Mouse (Mus musculus): ENCODE results near the gene Pde4b.

The Pde4b gene

DNA sequence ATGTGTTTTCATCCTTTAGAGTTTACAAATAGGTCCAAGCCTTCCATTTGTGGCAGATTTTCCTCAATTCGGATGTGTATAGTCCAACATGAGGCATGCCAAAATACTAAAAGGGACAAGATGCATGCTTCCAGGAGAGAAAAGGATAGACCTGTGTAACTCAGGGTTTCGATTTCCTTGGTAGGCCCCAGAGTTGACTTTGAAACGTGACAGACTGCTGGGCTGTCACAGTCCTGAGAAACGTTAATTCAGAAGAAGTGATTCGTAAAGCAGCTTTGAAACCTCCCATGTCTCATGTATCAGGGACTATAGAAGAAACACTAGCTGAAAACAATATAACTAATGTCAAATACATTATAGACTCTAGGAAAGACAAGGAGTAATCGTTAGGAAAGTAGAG lies 495.6 kb downstream of the Pde4b start:
- no peak for DNase-seq

DNA sequence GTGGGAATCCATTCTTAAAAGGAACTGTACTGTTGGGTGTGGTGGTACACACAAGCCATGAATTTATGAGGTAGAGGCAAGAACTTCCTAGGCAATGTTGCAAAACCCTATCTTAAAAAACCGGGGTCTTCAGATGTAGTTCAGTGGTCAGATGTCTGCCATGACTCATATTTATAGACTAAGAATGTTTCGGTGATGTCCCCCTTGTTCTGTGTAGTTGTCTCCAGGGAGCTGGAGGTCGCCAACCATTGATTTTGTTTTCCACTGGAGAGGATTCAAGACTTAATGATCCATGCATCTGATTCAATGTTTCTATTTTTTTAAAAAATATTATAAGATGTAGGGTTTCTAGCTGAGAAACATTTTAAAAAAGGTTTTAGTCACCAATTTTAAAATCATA lies 496.1 kb downstream of the Pde4b start:
- no peak for DNase-seq

DNA sequence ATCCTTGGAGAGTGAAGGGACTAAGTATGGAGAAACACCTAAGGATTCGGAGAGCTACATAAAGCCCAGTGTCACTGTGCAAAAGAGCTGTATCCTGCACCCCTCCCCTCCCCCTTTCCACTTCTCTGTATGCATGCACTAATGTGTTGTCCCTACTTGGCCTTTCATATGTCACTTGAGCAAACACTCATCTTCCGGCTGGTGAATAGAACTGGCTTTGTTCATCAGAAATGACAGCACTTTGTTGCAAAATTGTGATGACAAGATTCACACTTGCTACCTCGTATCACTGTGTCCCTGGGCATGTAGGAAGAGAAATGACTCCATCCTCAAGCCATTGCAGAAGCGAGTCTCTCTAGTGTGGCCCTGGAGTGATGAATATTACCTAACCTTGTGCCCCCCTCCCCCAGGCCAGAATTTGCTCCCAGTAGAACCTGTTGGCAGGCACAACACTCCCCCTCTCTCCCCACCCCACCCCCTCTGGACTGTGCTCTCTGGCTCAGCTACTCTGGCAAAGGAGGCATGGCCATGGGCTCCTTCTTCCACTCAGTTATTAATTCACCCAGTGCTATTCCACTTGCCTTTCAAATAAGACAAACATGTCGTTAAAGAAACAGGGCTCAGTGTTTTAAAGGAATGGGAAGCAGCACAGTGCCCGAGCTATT lies 497.4 kb downstream of the Pde4b start:
- DNase-seq, result no peak

DNA sequence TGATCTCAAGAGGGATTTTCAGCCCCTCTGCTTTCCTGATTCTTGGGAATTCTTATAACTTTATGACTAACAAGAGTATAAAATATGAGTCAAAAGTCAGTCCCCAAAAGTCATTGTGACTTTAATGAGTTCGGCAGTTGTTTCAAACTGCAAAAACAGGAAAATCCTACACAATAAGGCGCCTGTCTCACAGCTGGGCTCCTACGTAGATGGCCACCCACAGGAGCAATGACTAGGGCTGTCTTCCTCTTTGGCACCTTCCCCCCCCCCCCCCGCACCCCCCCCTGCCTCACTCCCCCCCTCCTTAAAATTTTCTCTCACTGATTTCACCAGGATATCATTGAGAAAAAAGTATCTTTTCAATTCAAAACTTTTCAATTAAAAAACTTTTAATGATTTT lies 498.2 kb downstream of the Pde4b start:
- DNase-seq, result no peak

DNA sequence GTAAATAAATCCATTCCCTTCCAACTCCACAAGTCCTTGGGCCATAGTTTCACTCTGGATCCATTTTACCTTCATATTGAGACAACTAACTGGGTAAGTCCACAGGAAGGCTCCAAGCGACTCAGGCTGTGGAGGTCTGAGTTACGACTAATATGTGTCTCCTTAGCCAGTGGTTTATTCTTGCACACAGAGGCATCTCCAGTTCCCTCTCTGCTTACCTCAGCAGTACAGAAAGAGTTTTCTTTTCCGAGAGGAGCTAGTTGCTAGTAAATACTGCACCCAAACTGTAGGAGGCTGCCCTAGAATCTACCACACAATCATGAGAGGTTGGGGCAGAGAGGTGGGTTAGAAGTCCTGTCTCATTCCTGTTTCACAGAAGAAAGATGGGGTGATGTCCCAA lies 499.4 kb downstream of the Pde4b start:
- no peak for DNase-seq

DNA sequence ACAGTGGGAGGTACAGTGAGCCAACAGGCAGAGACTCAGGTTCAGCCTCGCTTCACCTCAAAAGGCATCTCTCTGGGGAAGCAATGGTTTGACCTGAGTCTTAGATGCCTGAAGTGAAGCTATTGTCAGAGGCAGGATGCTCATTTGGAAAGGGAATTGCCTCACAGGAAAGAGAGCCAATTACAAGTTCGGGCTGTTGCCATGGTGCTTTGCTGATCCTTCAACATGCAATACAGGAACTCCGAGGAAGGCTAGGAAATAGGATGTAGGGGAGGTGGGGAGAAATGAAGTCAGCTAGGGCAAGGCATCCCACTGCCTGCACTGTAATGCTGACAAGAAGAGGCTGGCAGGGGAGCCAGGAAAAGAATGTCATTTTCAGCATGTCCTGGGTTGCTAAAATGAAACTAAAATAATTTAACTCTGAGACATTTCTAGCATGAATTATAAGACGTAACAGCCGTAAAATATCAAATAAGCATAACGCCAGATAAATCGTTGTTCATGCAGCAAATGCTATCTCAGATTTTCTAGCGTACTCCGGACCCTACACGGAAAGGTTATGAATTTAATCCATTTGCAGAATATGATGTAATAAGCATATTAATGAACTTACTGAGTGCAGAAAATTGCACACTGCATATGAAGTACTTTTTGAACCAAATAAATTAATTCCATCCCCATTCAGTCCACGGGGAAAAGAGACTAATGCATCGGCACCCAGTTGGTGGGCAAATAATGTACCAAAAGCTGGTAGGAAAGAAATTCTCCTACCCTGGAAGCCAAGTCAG lies 501.5 kb downstream of the Pde4b start:
- no peak for DNase-seq

DNA sequence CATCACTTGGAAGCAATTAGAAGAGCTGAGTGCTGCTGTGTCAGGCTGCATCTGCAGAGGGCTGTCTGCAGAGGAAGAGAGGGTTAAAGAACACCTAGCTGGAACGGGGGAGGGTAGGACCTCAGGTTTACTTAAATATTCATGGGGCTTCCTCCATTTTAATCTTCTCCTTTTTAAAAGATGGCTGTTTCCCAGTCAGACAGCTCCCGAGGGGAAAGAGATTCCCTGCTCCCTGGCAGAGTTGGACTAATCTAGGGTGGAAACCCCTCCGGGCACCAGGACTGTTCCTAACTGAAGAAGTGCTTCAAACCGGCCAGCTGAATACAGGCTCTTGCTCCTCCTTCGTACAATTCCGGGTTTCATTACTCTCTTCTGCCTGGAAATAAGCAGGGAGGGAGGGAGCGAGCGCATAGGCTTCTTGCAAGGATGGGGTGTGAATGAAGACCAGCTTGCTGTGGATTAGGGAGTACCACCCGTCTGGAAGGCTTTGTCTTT lies 502.2 kb downstream of the Pde4b start:
- no peak for DNase-seq

DNA sequence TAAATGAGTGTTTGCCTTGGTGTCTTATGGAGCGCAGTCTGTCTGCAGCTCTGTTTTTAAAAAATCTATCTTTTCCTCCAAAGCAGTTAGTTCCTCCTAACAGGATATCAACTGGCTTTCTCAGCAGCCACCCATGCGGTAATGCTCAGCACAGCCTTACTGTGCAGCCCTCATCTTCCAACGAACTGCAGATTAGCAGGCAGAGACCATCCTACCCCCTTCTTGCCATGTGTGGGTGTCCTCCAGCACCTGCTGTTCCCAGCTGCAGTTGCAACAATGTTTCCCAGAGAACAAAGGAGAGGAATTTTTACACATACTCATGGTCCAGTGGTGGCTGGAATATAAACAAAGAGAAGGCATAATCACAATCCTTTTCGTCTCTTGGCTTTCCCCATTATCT lies 504.5 kb downstream of the Pde4b start:
- DNase-seq, result no peak

DNA sequence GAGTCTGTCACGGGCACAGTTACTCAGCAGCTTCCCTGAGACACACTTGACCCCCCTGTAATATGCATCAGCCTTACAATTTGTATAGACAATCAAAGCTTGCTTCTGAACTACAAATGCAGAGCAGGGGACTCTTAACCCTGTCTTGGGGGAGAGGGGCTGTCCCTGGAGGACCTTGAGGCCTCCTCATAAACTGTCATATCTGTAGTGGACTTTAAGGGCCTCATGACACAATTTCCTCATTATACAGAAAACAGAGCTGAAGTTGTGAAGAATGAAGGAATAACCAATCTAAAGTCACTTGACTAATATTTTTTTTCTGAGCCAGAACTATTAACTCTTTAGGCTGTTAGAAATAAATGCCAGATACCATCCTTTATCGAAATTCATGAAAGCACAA lies 505.2 kb downstream of the Pde4b start:
- DNase-seq, result no peak

DNA sequence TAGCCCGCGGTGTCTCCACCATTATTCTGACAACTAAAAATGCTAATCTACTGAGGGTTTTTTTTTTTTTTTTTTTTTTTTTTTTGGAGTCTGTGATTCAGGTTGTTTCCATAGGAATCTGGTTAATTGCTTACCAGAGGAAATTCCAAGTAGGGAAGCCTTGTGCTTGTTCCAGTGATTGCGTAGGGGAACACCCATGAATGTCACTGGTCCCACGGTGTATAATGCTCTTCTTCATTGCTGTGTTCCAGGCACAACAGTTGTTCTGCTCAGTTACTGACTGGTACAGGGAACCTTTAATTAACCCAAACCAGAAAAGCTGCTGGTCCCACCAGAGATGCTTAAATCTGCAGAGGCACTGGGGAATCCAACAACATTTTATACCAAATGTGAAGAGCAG lies 506.3 kb downstream of the Pde4b start:
- DNase-seq, result no peak

DNA sequence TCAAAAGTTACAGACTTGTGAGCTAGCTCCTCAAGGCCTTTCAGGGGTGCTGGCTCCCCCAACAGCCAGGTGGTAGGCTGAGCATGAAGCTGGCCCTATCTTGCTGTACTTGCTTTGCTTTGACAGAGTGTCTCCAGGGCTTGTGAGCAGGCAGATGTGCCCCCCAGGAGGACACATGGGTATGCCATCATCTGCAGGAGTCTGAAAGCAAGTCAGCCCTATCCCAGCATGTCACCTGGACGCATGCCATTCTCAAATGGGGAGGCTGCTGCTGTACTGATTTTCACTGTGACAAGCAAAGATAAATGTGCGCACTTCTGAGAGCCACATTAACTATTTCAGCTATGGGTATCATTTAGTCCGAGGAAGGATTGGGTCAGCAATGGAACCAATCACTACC lies 507.2 kb downstream of the Pde4b start:
- DNase-seq, result no peak

DNA sequence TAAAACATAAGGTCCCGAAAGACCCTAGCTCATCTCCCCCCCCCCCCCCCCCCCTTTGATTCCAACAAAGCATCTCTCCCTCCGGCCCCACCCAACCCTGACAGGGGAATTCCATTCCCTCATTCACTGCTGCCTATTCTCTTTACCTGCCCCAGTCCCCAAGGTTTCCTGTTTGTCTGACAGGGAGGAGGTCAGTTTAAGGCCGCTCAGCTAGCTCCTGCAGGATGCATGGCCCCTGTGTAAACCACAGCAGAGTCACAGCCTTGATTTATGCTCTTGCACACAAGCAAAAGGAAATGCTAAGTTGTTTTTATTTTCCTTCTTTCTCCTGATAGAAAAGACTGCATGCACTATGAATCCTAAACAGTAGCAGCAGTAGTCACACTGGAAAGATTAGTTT lies 516.6 kb downstream of the Pde4b start:
- no peak for DNase-seq

DNA sequence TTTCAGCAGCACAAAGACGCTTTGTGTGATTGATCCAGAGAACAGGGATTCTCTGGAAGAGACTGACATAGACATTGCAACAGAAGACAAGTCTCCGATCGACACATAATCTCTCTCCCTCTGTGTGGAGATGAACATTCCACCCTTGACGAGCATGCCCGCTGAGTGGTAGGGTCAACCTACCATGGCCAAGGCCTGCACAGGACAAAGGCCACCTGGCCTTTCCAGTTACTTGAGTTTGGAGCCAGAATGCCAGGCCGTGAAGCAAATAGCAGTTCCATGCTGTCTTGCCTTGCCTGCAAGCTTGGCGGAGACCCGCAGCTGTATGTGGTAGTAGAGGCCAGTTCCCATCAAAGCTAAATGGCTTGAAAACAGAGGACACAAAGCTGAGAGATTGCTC lies 517.9 kb downstream of the Pde4b start:
- no peak for DNase-seq

DNA sequence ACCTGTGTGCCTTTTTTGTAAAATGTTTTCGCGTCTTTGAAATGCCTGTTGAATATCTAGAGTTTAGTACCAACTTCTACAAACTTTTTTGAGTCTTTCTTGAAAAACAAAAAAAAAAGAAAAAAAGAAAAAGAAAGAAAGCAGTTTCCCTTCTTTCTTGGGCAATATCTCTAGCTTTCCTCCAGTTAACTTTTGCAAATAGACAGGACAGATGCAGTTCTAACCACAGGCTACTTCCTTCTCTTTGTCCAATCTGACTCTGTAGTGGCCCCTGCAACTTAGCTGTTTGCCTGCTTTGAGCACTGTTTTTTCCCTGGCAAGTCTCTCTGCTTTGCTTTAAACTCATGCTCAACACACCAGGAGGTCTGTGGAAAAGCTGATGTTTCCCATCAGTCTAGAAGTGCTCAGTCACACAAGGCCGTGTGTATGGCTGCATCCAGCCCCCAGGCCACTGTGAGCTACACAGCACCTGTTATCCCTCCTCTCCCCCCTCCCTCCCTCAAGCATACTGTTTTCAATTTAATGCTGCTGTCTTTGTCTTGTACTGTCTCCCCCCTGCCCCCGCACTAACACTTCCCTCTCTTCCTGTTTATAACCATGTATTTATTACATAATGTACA lies 518.5 kb downstream of the Pde4b start:
- DNase-seq, result no peak

DNA sequence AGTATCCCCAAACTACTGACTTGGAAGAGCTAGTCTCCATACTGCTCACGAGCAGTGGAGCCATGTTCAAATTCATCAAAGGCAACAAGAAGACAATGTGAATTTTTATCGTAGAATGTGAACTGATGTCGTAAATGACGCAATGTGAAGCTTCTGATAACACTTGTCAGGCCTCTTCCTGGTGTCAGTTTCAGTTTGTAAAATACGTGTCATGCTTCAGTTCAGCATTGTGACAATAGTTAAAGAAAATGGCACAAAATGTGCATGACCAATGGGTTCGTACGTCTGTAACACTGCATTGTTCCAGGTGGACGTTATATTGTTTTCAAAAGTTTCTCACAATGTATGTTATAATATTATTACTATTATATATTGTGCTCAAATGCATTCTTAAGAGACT lies 519.5 kb downstream of the Pde4b start:
- DNase-seq, result no peak

DNA sequence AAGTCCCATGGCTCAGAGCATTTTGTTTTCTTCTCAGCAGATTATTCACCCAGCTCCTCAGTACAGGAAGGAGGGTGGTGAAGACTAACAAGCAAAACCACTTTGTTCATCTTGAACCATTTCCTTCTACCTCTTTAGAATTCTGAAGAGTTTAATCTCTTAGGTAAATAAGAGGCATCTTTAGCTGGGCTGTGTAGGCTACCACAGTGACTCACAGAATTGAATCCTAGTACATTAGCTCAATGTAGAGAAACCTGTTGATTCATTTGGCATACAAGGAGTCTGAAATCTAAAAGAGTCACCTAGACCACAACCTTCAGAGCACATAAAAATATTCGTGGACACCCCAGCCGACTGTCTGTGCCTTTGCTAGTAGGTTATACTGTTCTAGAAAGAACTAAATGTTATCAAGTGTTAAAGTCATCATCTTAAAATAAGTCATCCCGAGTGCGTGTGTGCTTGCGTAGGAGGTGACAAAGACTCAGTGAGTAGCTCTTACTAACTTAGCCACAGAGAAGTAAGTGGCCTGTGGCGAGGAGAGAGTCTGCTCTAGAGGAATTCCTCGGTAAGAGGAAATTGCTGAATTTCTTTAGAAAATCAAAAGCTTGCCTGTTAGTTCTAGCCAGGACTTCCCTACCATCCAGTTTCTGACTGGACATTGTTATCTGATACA lies 520.5 kb downstream of the Pde4b start:
- DNase-seq, result no peak

DNA sequence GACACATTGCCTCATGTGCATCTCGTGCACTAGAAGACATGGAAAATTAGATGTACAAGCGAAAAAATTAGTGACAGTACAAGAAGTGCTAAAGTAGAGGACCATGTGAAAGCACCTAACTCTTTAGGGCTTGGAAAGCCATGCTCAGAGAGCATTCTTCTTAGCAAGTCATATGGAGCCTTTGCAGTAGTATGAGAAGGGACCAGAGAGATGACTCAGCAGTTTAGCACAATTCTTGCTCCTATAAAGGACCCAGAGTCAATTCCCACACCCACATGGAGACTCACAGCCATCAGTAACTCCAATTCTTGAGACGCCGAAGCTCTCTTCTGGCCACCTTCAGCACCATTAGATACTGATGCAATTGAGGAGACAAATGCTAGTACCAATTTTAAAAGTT lies 525.3 kb downstream of the Pde4b start:
- no peak for DNase-seq

DNA sequence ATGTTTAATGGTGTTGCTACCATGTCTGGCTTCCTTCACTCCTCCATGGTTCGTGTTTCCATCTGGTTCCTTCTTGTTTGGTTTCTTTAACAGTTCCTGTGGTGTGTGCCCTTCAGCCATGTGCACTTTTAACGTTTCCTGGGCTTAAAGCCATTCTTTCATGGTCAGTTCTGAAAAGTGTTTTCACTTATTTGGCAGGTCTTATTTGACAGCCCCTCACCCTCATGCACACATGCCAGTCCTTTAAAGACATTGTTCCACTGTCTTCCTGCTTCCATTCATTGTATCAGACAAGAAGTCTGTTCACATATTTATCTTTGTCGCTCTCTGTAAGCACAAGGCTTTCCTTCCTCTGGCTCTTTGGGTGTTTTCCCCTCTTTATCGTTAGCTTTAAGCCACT lies 530.4 kb downstream of the Pde4b start:
- no peak for DNase-seq

DNA sequence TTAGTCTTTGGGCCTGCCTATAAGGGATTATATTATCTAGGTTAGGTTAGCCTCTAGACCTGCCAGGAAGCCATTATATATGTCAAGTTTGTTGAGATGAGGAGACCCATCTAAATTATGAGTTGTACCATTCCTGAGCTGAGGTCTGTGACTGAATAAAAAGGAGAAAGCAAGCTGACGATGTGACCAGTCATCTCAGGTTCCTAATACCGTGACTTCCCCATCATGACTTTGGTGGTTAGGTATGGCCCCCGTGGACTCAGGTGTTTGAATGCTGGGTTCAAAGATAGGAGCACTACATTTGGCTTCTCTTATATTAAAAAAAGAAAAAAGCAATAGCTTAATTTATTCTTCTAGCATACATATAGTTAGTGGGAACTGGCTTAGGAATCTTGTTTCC lies 531.3 kb downstream of the Pde4b start:
- no peak for DNase-seq

DNA sequence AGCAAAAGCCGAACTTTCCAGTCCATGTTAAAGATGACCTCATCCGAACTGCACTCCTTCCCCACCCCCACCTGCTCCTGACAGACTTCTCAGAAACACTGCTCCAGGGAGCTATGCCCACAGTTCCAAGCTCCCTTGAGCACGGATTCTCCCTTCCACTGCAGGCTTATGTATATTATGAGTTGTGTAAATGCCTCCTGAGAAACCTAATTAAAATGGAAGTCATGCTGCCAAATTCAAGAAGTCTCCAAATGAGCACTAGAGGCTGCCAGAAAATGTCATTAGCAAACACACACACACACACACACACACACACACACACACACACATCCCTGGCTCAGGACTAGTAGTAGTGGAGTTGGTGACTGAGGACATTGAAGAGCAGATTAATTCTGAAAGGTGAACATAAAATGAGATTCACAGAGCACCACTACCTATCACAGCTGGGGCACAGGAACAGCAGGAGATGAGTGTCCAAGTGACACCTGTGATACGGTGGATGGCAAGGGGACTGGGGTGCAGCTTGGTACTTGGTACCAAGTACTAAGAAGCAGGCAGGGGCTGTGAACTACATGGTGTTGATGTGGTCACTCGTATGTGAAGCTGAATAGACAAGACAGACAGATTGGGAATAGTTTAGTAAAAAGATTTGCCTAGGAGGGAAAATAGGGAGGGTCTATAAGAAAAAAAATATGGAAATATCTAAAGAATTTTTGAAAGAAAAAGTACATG lies 533.0 kb downstream of the Pde4b start:
- no peak for DNase-seq

DNA sequence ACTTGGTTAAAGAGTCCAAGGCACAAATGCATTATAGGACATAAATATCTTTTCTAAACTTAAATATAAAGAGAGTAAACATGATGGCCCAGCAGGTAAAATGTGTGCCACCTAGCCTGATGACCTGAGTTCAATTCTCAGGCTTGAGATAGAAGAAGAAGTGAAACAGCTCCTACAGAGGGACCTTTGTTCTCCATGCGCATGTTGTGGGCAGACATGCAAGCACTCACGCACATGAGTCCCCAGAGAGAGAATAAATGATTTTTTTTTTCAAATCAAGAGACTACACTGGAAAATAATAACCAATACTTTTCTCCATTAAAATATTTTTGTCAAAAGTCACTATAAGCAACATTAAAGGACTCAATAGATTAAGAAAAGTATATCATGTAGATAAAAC lies 533.8 kb downstream of the Pde4b start:
- no peak for DNase-seq

DNA sequence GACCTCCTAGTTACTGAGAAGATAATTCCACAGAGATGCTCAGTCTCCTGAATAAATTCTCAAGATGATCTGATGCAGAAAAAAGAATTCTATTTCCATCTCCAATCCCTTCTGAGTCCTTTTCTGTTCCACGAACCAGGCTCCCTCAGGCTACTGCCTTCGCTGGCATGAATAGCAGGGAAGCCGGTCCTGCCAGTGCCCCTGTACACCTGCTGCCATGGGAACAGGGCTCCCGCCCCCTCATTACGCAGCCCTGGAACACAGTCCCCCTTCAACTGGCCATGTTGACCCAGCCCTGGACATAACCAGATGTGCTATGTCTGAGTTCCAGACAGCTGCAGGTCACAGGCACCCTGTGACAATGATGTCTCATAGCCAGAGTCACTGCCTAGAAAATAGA lies 535.6 kb downstream of the Pde4b start:
- no peak for DNase-seq

Data from thymus, postnatal 25 days (tissue).